Mouse (Mus musculus) ovary, postnatal 36 days (tissue): ENCODE results near the gene Ubash3b.

Experiments
- DNase-seq: peaks from one replicate; pipeline ENCODE4 v3.0.0; 2022; ENCODE audit warnings: low spot score, mixed read lengths

Gene Ubash3b

DNA sequence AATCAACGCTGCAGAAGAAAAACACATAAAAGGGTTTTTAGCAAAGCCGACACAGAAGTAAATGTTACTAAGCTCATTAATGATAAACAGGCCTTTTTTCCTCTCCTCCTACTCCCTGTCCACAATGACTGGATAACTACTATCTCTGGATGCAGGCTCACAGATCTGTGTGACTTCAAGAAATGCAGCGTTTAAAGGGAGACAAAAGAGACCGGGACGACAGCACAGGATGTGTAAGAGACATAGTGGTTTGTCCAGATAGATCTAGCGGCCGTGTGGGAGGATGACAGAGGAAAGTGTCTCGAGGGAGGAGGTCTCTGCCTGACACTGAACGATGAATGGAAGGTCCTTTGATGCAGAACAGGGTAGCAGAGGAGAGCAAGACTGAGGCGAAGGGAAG is 5.4 kb upstream of the Ubash3b start:
- no peak for DNase-seq

DNA sequence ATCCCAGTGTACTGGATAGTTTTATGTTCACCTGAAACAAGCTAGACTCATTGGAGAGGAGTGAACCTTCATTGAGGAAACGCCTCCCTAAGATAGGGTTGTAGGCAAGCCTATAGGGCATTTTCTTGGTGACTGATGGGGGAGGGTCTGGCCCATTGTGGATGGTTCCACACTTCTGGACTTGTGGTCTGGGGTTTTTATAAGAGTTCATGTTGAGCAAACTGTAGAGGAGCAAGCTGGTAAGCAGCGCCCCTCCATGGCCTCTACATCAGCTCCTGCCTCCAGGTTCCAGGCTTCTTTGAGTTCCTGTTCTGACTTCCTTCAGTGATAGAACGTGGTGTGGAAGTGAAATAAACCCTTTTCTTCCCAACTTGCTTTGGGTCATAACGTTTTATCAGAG is 866 bp upstream of the Ubash3b start:
- no peak for DNase-seq

DNA sequence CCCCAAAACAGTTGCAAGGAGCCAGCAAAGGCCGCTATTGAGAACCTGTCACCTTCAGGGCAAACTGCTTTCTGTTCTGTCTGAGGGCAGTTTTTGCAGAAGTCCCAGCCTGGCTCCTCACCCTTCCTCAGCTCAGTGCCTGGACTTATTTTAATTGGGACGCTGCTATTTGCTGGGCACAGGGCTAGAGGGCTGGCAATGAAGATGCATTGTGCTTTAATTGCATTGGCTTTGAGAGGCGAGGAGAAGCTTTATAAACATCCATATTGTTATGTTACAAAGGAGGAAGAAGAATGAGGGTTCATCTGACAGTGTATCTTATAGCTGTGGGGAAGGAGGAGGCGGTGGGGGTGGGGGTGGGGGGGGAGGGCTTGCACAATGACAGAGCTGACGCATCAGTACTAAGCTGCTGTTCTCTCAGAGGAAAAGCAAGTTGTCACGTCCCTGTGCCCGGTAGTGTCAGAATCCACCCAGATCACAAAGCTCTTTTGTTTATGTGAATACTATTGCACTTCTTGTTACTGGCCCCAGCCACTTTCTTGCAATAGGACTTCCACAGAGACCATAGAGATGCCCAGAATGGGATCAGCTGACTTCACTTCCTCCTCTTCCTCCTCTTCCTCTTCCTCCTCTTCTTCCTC is 841 bp downstream of the Ubash3b start:
- no peak for DNase-seq

DNA sequence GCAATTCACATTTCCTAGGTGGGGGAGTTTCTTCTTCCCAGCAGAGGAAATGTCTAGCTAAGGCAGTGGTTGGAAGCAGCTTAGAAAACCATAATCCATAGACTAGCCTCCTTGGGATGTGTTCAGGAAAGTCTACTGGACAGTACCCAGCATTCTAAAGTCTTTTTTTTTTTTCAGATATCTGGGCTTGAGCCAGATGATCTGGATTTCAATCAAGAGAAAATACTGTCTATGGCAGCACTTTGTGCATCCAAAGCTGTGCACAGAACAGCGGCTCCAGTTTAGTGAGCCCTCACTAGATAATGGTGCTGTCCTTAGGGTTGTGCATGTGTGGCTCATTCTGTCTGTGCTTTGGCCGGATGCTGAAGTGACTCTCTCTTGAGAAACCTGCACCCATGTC is 2.3 kb downstream of the Ubash3b start:
- DNase-seq, result no peak

DNA sequence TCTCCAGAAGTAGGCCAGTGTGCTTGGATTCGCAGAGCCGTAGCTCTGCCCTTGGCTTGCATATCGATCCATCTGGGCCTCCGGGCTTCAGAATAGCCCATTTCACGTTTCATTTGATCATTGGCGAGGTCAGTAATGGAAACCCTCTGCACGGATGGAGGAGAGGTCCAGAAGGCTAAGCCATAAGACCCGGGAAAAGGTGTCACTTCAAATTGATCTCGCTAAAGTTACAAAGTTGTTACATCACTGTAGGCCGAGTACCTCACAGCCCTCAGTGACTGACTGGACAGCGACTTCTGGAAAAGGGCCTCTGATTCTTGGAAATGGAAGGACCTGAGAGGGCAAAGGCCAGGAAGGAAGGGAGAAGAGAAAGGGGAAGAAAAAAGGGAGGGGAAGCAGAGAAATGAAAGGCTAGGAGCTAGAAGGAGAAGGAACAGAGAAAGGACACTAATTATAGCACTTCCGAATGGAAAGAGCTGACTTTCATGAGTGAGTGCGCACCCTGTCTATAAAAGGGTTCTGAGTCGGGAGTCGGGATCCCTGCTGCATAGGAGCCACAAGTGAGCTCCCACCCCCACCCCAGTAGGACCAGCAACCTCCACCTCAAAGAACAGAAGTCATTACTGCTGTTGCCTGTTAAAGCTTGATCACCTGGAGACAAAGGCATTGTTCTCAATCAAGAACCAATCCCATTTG is 3.5 kb downstream of the Ubash3b start:
- no peak for DNase-seq

DNA sequence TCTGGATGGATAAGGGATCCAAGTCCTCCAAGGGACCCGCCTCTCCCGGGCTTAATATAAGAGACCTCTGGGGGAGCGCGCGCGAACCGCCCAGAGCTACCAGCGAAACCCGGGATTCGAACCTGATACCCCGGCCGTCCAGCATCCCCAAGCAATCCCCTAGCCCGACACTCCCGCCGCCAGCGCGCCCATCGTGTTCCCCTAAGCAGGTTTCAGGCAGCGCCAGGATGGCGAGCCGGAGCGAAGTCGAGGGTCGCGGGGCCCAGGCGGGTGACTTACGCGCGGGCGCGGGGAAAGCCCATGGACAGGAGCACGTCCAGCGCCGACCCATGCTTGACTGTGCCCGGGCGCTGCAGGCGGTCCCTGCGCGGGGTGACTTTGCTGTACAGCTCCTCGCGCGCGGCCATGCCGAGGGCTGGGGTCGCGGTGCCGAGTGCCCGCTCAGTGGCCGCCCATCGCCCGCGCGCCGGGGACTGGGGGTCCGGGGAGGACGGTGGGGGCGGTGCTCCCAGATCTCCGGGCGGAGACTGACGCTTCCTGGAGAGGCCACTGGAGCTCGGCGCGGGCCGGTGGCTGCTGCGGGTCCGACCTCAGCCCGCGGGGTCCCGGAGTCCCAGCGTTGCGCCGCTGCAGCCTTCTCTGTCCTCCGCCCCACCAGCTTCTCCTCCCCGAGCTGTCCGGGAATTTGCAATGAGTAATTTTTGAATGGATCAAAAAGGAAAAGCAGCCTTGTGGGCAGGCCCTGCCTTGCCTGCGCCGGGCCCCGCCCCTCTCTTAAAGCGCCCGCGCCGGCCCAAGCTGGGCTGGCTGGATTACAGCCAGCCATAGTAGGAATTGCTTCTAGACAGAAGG is 4.3 kb downstream of the Ubash3b start:
- peak; percentile 79 for DNase-seq

DNA sequence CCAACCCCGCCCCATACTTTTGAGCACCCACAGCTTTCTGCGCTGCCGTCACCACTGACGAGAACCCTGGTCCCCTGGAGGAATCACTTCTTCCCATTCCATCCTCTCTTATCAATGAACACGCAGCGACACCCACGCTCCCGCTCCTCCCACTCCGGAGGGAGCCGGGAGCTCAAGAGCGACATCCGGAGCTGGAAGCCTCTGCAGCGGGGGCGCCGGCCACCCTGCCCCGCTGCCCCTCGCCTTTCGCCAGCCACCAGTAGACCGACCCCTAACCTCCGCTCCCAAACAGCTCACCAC is 4.8 kb downstream of the Ubash3b start:
- peak; percentile 27 for DNase-seq

DNA sequence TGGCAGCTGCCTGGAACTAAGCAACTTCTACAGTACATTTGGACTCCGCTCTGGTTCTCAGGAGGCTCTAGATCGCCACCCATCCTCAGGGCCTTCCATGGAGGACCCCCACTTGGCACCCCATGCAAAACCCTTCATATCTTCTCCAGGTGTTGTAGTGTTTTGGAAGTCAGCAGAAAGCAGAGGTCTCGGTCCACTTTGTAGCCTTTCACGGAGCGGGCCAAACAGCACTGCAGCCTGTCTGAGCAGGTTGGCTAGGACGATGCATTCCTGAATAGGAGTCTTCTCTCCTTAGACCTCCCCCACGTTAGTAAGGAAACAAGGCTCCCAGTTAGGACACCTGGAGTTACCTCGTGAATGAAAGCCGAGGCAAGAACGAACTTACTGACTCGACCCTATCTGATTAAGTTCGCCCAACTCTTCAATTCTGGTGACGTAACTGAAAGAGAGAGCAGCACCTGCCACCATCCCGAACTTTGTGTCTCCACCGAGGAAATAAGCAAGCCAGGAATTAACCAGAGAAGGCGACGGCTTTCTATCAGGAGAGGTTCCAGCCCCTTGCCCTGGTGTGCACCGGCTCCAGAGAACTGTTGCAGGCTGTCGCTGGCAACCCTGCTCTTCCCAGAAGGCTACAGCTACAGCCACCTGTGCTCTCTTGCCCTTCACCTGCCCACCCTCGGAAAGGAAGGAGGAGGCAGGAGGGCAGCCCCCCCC is 5.3 kb downstream of the Ubash3b start:
- no peak for DNase-seq

DNA sequence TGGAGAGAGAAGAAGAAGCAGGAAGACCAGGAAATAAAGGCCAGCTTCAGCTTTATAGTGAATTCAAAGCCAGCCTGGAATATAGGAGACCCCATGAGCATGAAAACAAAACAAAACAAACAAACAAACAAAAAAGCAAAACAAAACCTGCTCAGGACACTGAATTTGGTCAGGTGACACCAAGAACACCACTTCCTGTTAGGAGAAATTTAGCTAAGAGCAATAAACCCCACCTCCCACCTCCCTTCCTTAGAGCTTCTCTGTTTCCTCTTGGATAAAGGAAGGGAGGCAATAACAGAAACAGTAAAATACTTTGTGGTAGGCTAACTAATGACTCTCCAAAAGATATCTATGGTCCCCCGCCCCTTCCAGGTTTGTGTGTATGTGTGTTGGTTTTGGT is 7.5 kb downstream of the Ubash3b start:
- DNase-seq, result no peak

DNA sequence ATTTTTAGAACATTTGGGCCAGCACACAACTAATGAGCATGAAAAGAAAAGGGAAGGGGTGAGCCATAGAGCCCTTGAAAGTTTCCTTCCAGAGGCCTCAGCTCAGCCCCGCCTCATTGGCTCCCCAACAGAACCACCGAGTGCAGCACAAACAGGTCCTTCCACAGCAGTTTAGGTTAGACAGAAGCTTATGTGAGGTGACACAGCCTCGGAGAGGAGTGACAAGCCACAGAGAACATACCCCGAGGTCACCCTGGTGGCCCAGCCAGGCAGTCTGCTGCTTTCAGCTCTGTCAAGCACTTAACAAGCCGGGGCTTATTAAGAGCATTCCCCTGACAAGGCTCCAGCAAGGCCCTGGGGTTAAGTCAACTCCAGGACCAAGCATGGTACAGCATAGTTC is 8.4 kb downstream of the Ubash3b start:
- DNase-seq, result no peak

DNA sequence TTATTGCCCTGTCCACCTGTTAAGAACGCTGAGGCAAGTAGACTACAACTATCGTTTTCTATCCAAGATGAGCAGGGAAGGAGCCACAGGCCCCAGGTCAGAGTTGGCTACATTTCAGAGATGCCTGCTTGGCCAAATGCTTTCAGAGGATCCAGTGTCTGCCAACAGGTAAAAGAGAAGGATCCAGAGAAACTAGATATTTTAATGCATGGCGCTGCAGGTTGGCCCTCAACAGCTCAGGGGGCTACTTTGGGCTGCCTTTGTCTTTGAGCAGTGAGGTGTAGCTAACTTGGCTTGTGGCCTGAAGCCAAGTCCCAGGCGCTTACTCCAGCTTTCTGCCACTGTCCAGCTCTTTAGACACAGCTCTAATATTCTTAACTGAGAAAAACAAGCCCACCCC is 10.0 kb downstream of the Ubash3b start:
- DNase-seq, result no peak

DNA sequence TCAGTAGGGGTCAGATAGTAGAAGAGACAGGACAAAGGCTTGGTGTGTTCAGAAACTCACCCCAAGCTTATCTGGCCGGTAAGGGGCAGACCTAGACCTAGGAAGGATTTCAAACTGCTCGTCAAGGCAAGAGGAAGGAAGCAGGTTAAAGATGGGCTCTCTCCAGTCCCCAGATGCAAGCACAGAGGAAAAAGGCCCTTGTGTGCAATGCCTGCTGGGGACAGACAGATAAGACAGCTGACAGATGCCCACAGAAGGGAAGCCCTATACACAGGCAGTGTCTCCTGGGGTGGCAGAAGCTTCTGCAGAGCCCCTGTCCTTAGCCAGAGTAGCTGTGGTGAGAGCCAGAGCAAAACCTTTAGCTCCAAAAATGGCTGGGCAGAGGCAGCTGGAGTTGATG is 11.6 kb downstream of the Ubash3b start:
- no peak for DNase-seq

DNA sequence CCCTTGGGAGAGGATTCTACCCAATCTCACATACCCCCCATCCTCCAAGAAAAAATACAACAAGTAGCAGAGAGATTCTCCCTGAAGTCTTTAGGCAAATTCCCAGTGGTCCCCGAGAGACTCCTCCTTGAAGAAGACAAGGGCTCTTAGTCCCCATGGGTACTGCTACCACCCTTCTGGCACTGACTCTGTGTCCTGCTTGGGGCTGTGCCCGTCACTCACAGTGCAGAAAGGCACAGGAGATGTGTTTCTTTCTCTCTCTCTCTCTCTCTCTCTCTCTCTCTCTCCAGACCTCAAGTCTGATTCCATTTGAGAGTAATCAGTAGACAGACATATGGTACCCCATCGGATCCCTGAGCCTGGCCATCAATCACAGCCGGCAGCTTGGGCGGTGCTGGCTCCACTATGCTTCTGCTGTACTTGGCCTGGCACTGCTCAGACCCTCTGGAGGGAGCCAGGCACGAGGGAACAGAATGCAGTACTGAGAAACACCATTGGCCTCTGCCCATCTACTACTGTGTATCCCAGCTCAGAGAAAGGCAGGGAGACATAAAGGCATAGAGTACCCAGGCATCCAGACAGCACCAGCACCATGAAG is 12.3 kb downstream of the Ubash3b start:
- no peak for DNase-seq

DNA sequence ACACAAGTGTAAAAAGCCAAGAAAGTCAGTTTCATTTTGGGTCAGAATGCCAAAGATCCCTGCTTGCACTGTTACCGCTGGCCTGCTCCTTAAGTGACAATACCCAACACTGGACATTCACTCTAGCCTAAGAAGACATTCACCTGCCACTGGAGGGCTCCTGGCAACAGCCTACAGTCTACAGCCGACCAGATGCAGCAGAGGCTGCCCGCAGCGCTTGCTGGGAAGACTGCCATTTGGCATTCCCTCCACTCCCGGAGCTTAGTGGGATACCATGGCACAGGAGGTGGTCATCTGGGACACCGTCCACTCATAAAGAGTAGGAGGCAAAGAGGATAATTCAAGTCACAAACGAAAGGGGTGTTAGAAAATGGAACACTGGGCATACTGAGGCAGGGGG is 12.9 kb downstream of the Ubash3b start:
- no peak for DNase-seq

DNA sequence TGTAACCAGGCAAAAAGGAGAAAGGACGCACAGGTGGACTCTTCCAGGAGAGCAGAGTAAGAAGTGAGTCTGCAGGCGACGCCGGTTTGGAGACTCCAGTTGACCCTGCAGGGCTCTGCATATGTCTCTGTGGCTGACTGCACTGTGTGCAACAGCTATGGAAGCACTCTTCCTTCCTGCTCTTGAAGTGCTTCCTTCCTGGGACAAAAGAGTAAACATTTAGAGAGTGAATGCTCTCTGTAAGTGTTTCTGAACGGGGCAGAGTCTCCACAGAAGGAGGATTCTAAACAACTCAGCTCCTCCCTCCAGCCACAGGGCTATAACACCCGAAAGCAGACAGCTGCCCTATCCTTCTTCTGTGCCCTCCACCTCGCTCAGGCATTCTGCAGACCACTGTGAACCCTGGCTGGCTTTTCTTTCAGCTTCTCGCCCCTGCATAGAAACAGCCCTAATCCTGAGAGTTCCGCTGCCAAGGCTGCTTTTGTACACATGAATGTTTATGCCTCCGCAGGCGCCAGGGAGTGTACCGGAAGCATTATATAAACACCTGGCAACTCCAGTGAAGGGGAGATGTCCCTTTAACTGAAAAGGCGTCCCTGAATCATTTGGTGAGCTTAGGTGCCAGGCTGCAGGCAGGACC is 14.2 kb downstream of the Ubash3b start:
- no peak for DNase-seq

DNA sequence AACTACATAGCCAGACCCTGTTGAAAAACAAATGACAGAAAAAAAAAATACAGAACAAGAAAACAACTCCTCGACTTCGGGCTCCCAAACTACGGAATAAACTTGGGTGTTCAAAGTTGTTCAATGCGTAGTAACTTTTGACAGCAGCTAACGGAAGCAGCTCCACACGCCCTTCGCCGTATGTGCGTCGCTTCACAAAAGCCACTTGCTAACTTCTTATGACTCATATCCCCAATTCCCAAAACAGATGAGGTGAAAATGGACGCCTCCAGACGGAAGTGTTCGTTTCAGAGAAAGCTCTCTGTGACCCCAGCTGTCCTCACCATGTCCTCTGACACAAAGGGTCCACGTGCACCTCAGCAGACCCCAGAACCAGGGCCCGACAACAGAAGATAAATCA is 17.7 kb downstream of the Ubash3b start:
- no peak for DNase-seq

DNA sequence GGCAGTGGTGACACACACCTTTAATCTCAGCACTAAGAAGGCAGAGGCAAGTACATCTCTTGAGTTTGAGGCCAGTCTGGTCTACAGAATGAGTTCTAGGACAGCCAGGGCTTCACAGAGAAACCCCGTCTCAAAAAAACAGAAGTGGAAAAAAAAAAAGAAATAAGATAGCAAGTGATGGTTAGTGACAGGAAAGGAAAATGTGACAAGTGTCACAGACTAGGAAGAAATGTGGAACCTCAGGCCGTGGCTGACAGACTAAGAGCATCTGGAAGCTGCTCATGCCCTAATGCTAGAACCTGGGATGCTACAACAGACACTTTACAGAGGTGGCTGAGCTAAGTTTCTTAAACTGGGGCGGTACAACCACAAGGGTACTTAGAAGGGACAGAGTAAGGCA is 18.4 kb downstream of the Ubash3b start:
- no peak for DNase-seq

DNA sequence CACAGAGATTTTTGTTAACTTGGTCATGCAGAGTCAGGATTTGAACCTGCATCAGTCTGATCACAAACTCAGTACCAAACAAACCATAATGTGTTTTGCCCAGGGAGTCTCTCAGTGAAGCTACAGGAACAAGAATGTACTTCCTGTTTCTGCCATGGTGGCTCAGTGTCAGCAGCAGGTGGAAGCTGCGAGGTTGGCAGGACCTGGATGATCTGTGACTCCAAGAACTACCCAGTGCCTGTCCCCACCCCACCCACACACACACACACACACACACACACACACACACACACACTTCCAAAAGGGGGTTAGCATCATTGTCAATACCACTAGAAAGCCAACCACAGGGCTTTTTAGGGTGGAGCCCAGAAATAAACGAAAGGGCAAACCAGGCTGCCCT is 20.5 kb downstream of the Ubash3b start:
- DNase-seq, result no peak

DNA sequence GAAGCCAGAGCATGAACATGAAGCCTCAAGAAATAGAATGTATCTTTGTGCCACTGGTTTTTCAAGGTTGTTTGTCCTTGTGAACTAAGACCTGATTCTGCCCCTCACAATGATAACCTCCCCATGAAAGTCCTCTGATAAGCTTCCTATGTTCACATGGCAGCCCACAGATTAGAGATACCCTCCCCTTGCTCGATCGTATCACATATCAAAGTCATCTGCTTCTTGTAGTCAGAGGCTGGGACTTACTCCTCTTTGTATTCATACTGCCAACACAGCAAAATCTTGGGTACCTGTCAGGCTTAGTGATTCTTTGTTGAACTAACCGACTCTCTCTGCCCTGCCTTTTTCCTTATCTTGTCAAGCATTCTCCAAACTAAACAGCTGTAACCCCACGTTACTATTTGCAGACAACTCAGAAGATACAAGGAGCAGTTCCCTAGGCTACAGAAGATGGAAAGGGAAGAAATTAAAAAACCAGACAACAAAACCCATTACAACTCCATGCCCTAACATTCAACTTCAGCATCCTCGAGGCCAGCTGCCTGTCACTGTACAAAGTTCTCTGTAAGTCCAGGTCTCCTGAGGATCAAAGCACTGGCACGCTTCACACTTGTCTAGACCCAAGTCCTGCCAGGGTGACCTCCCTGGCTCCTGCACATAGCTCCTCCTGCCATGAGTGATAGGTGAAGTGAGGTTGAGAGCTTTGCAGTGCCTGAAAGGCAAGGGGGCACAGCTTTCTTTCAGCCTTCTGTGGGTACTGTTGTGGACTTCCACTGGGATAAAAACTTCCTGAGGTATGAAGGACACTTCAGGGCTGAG is 22.3 kb downstream of the Ubash3b start:
- DNase-seq, result no peak

DNA sequence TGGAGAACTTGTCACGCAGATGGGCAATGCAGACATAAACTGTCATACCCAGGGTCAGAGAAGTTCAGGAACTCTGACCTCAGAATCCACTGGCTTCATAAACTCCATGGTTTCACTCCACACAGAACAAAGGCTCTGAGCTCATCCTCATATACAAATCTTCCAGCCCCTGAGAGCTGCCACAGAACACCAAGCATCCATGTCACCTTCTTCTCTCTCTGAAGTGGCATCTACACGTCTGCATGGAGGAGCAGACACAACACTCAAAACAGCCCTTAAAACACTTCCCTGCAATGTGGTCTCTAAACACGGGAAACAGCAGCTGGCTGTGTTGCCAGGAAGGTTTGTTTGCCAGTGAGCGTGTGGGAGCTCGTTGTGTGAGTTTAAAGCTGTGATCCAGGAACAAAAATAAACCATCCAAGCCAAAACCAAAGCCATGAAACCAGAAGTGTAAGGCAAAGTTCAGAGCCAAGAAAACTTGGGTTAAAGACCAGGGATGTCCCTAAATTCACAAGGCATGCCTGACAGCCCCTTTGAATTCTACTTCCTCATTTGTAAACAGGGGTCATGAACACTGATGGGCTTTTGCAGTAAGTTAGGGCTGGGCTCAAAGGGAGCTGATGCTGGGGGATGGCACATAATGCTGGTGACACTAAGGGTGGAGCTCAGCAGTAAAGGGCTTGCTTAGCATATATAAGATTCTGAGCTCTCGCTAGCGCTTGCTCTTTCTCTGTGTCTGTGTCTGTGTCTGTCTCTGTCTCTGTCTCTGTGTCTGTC is 24.6 kb downstream of the Ubash3b start:
- DNase-seq, result peak; percentile 31
